Mouse (Mus musculus) liver, embryonic 16.5 days (tissue): ENCODE data around the gene Smpdl3b. TPM values are rescaled to one million over a fixed set of nuclear protein-coding genes. Genes with fewer than 3 reads are reported as not detected.
A peak's percentile ranks its signal among the peaks of the same experiment; 100 is the strongest.

Source experiments
- ATAC-seq: fragments of 200-750 bp; cut with Nextera tagmentation; 2 replicates; pipeline ENCODE4 v1.8.0; 2017; ENCODE audit warnings: low read depth, mild to moderate bottlenecking, moderate number of reproducible peaks, moderate library complexity
- H3K27ac ChIP-seq: fragments of 300-500 bp; sonication (generic); 2 replicates; pipeline ENCODE4 v1.5.1; 2014; ENCODE audit warnings: mild to moderate bottlenecking, low read length
- H3K27me3 ChIP-seq: fragments of 300-500 bp; sonication (generic); 2 replicates; pipeline ENCODE4 v1.6.1; 2014; ENCODE audit warnings: low read depth, low read length, mixed read lengths; ENCODE audit not compliant: control insufficient read depth, insufficient read depth
- H3K36me3 ChIP-seq: fragments of 300-500 bp; sonication (generic); 2 replicates; pipeline ENCODE4 v1.6.1; 2014; ENCODE audit warnings: mild to moderate bottlenecking; ENCODE audit not compliant: control insufficient read depth, insufficient read depth
- H3K4me1 ChIP-seq: fragments of 300-500 bp; sonication (generic); 2 replicates; pipeline ENCODE4 v1.6.1; 2014; ENCODE audit warnings: low read depth, low read length, mixed read lengths; ENCODE audit not compliant: control insufficient read depth
- H3K4me2 ChIP-seq: fragments of 300-500 bp; sonication (generic); 2 replicates; pipeline ENCODE4 v1.6.1; 2014; ENCODE audit warnings: low read depth, low read length, mixed read lengths
- H3K4me3 ChIP-seq: fragments of 300-500 bp; sonication (generic); 2 replicates; pipeline ENCODE4 v1.5.1; 2014; ENCODE audit warnings: low read depth, mild to moderate bottlenecking, low read length
- H3K9ac ChIP-seq: fragments of 300-500 bp; sonication (generic); 2 replicates; pipeline ENCODE4 v1.6.1; 2014; ENCODE audit warnings: low read depth, low read length
- H3K9me3 ChIP-seq: fragments of 300-500 bp; sonication (generic); replicated peaks from 2 replicates; pipeline ENCODE4 v1.6.1; 2016; ENCODE audit warnings: low read length; ENCODE audit not compliant: control insufficient read depth
- WGBS: fragments of 180-500 bp; shearing (Covaris S2); extraction: QIAGEN DNeasy Blood & Tissue Kit; methylation state at CpG from one replicate; pipeline ENCODE4 v1.1.7; 2014; ENCODE audit not compliant: insufficient replicate concordance; 5-methylcytosine and 5-hydroxymethylcytosine counted together
- polyA plus RNA-seq: library from polyadenylated mRNA; unstranded; fragments of >200 nt; fragmentation: Nextera tagmentation; extraction: Ambion mirVana; gene quantifications from 2 replicates; pipeline ENCODE4 v1.2.1, GENCODE M21; 2015

Gene Smpdl3b
- 0.75 and 0.90 TPM in 2 replicates for polyA plus RNA-seq

DNA sequence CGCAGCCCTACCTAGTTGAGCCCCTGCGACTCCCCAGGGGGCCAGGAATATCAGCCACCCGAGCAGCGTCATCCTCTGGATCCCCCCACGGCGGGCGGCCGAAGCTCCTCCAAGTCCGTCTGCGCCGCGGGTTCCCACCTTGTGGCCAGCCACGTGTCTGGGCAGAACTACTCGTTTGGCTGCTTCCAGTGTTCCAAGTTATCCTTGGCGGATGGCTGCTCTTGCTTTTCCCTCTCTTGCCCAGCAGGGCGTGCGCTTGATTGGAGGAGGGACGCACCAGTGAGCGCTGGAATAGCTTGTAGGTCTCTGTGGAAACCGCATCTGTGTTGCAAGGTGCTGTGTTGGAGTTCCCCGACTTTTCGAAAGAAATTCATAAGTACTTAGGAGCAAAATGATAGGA is at the start of gene Smpdl3b:
Smpdl3b (minus strand) TSS at position 279 of the 400 bp plus-strand sequence.
- Histone ChIP-seq H3K36me3 (no peaks in the 10 kb centered on the region), H3K9me3 (no peaks in the 10 kb centered on the region), H3K9ac (peak within 1 kb of the TSS; percentile 8; the same call in 1 of the 2 replicates), H3K27me3 (peaks cover 31% of the 10 kb centered on the region), H3K4me1 (peaks cover 2% of the 10 kb centered on the region; the same call in 1 of the 2 replicates), H3K4me2 (peak within 1 kb of the TSS; percentile 66), H3K4me3 (peak within 1 kb of the TSS; percentile 53), H3K27ac (no peak within 1 kb of the TSS)
- 1% methylated on average over 22 of the region's 22 CpGs for WGBS
- ATAC-seq: peak; percentile 45; the same call in 1 of the 2 replicates

DNA sequence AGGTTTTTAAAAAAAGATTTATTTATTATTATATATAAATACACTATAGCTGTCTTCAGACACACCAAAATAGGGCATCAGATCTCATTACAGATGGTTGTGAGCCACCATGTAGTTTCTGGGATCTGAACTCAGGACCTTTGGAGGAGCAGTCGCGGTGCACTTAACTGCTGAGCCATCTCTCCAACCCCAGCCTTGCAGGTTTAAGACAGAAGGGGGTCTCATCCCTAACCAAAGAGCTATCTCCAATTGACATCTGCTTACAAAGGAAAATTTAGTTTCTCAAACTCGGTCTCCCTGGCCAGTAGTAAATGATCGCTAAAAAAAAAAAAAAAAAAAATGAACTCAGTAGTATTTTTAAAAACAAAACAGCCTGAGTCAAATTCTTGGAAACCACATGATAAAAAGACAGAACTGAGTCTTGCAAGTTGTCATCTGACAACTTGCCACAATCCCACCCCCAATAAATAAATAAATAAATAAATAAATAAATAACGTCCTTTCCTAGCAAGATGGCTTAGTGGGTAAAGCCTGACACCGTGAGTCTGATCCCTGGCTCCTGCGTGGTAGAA is 49.7 kb upstream of the Smpdl3b start:
- Histone ChIP-seq H3K4me3 (no peak overlapping the region), H3K27me3 (no peaks in the 10 kb centered on the region), H3K9me3 (peaks cover 4% of the 10 kb centered on the region), H3K27ac (no peak overlapping the region), H3K9ac (no peak overlapping the region), H3K36me3 (no peaks in the 10 kb centered on the region), H3K4me2 (no peak overlapping the region), H3K4me1 (peaks cover 8% of the 10 kb centered on the region)
- no peak for ATAC-seq
- WGBS: 70% methylated on average over 7 of the region's 7 CpGs

DNA sequence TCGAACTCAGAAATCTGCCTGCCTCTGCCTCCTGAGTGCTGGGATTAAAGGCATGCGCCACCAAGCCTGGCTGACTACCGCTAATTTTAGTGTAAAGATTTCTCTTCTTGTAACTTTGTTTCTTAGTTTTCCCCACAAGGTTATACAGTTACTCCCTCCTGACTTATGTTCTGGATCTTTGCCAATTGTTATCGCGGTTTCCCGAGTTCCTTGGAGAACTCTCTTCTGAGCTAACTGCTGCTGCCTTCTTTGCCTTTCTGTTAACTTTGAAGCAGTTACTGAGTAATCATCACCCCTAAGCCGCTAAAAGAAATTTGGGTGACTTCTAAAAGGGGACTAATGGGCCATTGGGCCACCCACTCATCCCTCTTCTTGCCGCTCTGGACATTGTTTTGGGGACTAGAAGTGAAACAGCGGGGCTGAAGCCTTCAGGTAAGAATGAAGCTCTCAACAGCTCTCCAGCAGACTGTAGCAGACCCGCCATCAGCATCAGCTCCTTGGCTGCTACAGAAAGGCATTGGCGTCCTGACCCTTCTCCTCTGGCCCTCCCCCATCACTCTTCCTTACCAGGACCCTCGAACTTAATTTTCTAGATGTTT is 48.6 kb upstream of the Smpdl3b start:
- H3K4me2 ChIP-seq: no peak overlapping the region
- no peaks in the 10 kb centered on the region for H3K36me3 ChIP-seq
- ATAC-seq: no peak
- no peak overlapping the region for H3K27ac ChIP-seq
- H3K9me3 ChIP-seq: no peaks in the 10 kb centered on the region
- H3K9ac ChIP-seq: no peak overlapping the region
- H3K4me3 ChIP-seq: no peak overlapping the region
- WGBS: 71% methylated on average over 12 of the region's 12 CpGs
- peaks cover 13% of the 10 kb centered on the region for H3K4me1 ChIP-seq
- no peaks in the 10 kb centered on the region for H3K27me3 ChIP-seq

DNA sequence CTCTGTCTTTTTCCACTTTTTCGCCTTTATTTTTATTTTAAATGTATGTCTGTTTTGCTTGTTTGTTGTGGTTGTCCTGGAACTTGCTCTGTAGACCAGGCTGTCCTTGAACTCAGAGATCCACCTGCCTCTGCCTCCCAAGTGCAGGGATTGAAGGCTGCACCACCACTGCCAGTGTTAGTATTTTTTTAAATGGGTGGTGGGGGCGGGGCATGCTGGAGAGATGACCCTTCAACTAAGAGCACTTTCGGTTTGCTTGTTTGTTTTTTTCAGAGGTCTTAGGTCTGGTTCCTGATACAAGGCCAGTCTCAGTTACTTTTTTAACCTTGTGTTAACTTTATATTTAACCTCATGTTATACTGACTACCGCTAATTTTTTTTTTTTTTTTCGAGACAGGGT is 48.1 kb upstream of the Smpdl3b start:
- Histone ChIP-seq H3K4me1 (peaks cover 13% of the 10 kb centered on the region), H3K9ac (no peak overlapping the region), H3K4me2 (no peak overlapping the region), H3K4me3 (no peak overlapping the region), H3K36me3 (no peaks in the 10 kb centered on the region), H3K27ac (0 out of 2 replicates have a peak overlapping the region, but pooled peaks have one; percentile 18), H3K9me3 (no peaks in the 10 kb centered on the region), H3K27me3 (no peaks in the 10 kb centered on the region)
- no peak for ATAC-seq
- 56% methylated on average over 5 of the region's 5 CpGs for WGBS

DNA sequence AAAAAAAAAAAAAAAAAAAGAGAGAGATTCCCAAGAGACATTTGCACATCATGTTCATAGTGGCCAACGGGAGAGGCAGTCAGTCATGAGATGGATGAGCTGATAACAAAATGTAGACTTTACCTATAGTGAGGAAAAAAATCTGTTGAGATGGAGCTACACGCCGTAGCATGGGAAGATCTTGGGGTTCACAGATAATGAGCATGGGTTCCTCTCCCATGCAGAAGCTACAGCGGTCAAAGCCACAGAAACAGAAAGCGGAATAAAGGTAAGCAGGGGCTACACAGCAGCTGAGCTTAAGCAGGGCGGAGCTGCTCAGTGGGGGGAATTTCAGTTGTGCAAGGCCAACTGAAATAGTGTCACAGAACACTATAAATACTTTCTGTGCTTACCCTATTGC is 47.3 kb upstream of the Smpdl3b start:
- Histone ChIP-seq H3K4me2 (no peak overlapping the region), H3K27me3 (no peaks in the 10 kb centered on the region), H3K27ac (no peak overlapping the region), H3K36me3 (no peaks in the 10 kb centered on the region), H3K4me3 (no peak overlapping the region), H3K4me1 (peaks cover 13% of the 10 kb centered on the region), H3K9me3 (no peaks in the 10 kb centered on the region), H3K9ac (no peak overlapping the region)
- 36% methylated on average over 6 of the region's 6 CpGs for WGBS
- ATAC-seq: no peak; the same call in 1 of the 2 replicates

DNA sequence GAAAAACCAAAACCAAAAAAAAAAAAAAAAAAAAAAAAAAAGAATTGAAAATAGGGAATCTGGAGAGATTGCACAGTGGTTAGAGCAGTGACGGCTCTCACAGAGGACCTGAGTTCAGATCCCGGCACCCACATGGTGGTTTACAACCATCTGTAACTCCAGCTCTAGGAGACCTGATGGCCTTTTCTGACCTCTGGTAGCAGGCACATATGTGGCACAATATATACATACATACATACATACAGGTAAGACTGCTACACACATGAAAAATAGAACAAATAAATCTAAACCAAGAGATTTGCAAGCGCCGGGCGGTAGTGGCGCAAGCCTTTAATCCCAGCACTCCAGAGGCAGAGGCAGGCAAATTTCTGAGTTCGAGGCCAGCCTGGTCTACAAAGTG is 46.8 kb upstream of the Smpdl3b start:
- Histone ChIP-seq H3K9me3 (no peaks in the 10 kb centered on the region), H3K27ac (no peak overlapping the region), H3K36me3 (no peaks in the 10 kb centered on the region), H3K9ac (no peak overlapping the region), H3K4me2 (no peak overlapping the region), H3K4me3 (no peak overlapping the region), H3K4me1 (peaks cover 13% of the 10 kb centered on the region), H3K27me3 (no peaks in the 10 kb centered on the region)
- ATAC-seq: no peak
- WGBS: 86% methylated on average over 7 of the region's 7 CpGs

DNA sequence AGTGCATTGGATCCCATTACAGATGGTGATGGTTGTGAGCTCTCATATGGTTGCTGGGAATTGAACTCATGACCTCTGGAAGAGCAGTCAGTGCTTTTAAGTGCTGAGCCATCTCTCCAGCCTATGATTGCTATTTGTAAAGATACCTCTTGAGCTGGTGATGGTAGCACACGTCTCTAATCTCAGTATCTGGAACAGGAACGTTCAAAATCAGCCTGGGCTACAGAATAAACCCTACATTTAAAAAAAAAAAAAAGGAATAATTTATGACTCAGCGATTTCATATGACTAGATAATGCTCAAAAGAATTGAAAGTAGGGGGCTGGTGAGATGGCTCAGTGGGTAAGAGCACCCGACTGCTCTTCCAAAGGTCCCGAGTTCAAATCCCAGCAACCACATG is 46.2 kb upstream of the Smpdl3b start:
- Histone ChIP-seq H3K27me3 (no peaks in the 10 kb centered on the region), H3K9me3 (no peaks in the 10 kb centered on the region), H3K4me1 (peaks cover 13% of the 10 kb centered on the region), H3K4me2 (no peak overlapping the region), H3K9ac (no peak overlapping the region), H3K27ac (no peak overlapping the region), H3K4me3 (no peak overlapping the region), H3K36me3 (no peaks in the 10 kb centered on the region)
- ATAC-seq: no peak
- 55% methylated on average over 5 of the region's 5 CpGs for WGBS

DNA sequence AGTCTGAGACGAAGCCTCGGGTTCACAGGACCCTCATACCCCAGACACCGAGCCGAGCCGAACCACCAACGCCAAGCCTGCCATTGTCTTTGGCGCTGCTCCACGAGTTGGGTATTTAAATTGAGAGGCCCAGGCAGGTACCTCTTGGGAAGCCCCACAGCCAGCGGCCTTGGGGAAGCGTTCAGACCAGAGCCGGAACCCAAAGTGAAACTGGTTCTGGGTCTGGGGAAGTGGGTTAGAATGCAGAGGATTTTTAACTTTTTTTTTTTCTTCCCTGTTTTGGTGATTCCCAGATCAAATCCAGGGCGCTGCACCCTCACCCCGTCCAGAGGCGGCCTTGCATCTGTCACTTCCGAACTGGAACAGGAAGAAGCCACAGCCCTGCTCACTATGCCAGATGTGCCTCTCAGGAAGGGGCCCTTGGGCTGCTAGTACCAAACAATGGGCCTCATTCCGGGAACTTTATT is 45.2 kb upstream of the Smpdl3b start:
- 22% methylated on average over 16 of the region's 16 CpGs for WGBS
- Histone ChIP-seq H3K4me1 (peaks cover 13% of the 10 kb centered on the region), H3K27me3 (no peaks in the 10 kb centered on the region; the same call in 1 of the 2 replicates), H3K4me3 (peak overlapping the region; percentile 46), H3K4me2 (peak overlapping the region; percentile 78), H3K9ac (peak overlapping the region; percentile 61), H3K27ac (peak overlapping the region; percentile 78), H3K9me3 (no peaks in the 10 kb centered on the region), H3K36me3 (no peaks in the 10 kb centered on the region)
- 0 out of 2 replicates have a peak, but pooled peaks have one; percentile 52 for ATAC-seq
